Mouse (Mus musculus) midbrain, embryonic 12.5 days (tissue): ENCODE results near the gene Fabp3. TPM values are rescaled to one million over a fixed set of nuclear protein-coding genes. Genes with fewer than 3 reads are reported as not detected.
A peak's percentile ranks its signal among the peaks of the same experiment; 100 is the strongest.

Source experiments
- ATAC-seq: fragments of 200-750 bp; cut with Nextera tagmentation; 2 replicates; pipeline ENCODE4 v1.8.0; 2017; ENCODE audit warnings: low read depth, moderate TSS enrichment, moderate library complexity; ENCODE audit not compliant: low FRiP score
- H3K27ac ChIP-seq: fragments of 300-500 bp; sonication (generic); replicated peaks from 2 replicates; pipeline ENCODE4 v1.5.1; 2016; ENCODE audit warnings: mild to moderate bottlenecking
- H3K27me3 ChIP-seq: fragments of 300-500 bp; sonication (generic); 2 replicates; pipeline ENCODE4 v1.6.1; 2016; ENCODE audit warnings: mild to moderate bottlenecking
- H3K36me3 ChIP-seq: fragments of 300-500 bp; sonication (generic); 2 replicates; pipeline ENCODE4 v1.6.1; 2016
- H3K4me1 ChIP-seq: fragments of 300-500 bp; sonication (generic); 2 replicates; pipeline ENCODE4 v1.6.1; 2016
- H3K4me2 ChIP-seq: fragments of 300-500 bp; sonication (generic); replicated peaks from 2 replicates; pipeline ENCODE4 v1.6.1; 2016; ENCODE audit warnings: mild to moderate bottlenecking, moderate library complexity
- H3K4me3 ChIP-seq: fragments of 300-500 bp; sonication (generic); 2 replicates; pipeline ENCODE4 v1.5.1; 2016; ENCODE audit warnings: mild to moderate bottlenecking
- H3K9ac ChIP-seq: fragments of 300-500 bp; sonication (generic); replicated peaks from 2 replicates; pipeline ENCODE4 v1.6.1; 2016; ENCODE audit warnings: mild to moderate bottlenecking, moderate library complexity
- H3K9me3 ChIP-seq: fragments of 300-500 bp; sonication (generic); 2 replicates; pipeline ENCODE4 v1.6.1; 2016; ENCODE audit warnings: mild to moderate bottlenecking
- WGBS: fragments of 180-500 bp; shearing (Covaris S2); methylation state at CpG from one replicate; pipeline ENCODE4 v1.1.7; 2016; 5-methylcytosine and 5-hydroxymethylcytosine counted together
- polyA plus RNA-seq: library from polyadenylated mRNA; unstranded; fragments of >200 nt; fragmentation: Nextera tagmentation; extraction: Ambion mirVana; gene quantifications from 2 replicates; pipeline ENCODE4 v1.2.1, GENCODE M21; 2016

The Fabp3 gene
- polyA plus RNA-seq, 1 experiment from 2014 or later: 28.9 TPM

GRCm38 (mm10) chr4:130341691-130342090 lies 33.3 kb downstream of the Fabp3 start:
- no peaks in the 10 kb centered on the region for H3K9me3 ChIP-seq
- no peak for ATAC-seq

GRCm38 (mm10) chr4:130349666-130350065 lies 41.3 kb downstream of the Fabp3 start:
- ATAC-seq: no peak
- 95% methylated on average over 6 of the region's 6 CpGs for WGBS
- H3K36me3 ChIP-seq: peaks cover 73% of the 10 kb centered on the region
- no peak overlapping the region for H3K9ac ChIP-seq
- H3K27ac ChIP-seq: no peak overlapping the region
- H3K4me2 ChIP-seq: no peak overlapping the region
- H3K4me3 ChIP-seq: no peak overlapping the region
- no peaks in the 10 kb centered on the region for H3K4me1 ChIP-seq
- H3K9me3 ChIP-seq: no peaks in the 10 kb centered on the region
- H3K27me3 ChIP-seq: no peaks in the 10 kb centered on the region

More at GRCm38 (mm10) chr4:130341691-130342090, 33.3 kb downstream of the Fabp3 start:
- WGBS: 35% methylated on average over 4 of the region's 4 CpGs
- no peaks in the 10 kb centered on the region for H3K4me1 ChIP-seq
- H3K9ac ChIP-seq: no peak overlapping the region
- no peak overlapping the region for H3K27ac ChIP-seq
- H3K36me3 ChIP-seq: peaks cover 42% of the 10 kb centered on the region
- H3K4me2 ChIP-seq: no peak overlapping the region
- no peak overlapping the region for H3K4me3 ChIP-seq
- H3K27me3 ChIP-seq: no peaks in the 10 kb centered on the region

DNA sequence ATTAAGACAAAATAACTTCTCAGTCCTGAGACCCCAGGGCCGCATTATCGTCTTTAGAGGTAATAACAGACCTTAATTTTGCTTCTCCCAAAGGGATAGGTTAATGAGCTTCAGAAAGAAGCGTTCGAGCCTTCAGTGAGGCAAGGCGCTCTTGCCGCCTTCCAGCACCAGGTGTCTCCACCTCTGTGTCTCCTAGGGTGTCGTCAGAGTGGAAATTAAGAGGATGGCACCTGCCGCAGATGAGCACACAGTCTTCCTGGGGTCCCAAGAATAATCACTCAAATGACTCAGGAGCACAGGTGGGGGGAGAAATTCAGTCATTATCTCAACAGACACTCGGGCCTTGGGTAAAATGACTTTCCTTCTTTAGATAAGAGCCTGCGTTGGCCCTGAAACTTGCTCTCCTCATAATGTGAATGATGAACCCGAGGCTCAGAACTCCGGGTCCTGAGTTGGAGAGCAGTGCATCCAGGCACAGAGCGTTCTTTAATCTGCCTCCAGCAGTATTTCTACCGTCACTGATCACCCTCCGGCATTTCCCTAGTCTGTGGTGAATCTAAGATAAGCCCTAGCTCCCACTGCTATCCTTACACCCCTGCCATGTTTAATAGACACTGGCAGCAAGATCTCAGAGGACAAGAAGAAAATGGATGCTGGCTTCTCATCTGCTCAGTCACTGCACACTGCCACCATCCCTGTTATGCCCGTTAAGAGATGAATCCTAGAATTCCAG lies 42.5 kb downstream of the Fabp3 start:
- H3K27ac ChIP-seq: no peak overlapping the region
- peaks cover 64% of the 10 kb centered on the region for H3K36me3 ChIP-seq
- no peaks in the 10 kb centered on the region for H3K4me1 ChIP-seq
- 90% methylated on average over 16 of the region's 16 CpGs for WGBS
- no peaks in the 10 kb centered on the region for H3K27me3 ChIP-seq
- no peaks in the 10 kb centered on the region for H3K9me3 ChIP-seq
- no peak for ATAC-seq
- H3K9ac ChIP-seq: no peak overlapping the region
- no peak overlapping the region for H3K4me3 ChIP-seq
- H3K4me2 ChIP-seq: no peak overlapping the region

GRCm38 (mm10) chr4:130352588-130352987 lies 44.2 kb downstream of the Fabp3 start:
- H3K36me3 ChIP-seq: peaks cover 72% of the 10 kb centered on the region
- 91% methylated on average over 7 of the region's 7 CpGs for WGBS

GRCm38 (mm10) chr4:130357946-130358345 lies 49.6 kb downstream of the Fabp3 start:
- H3K4me3 ChIP-seq: no peak overlapping the region
- H3K9ac ChIP-seq: no peak overlapping the region
- H3K27ac ChIP-seq: no peak overlapping the region
- H3K9me3 ChIP-seq: no peaks in the 10 kb centered on the region
- ATAC-seq: no peak
- H3K27me3 ChIP-seq: no peaks in the 10 kb centered on the region
- no peak overlapping the region for H3K4me2 ChIP-seq
- H3K36me3 ChIP-seq: peaks cover 27% of the 10 kb centered on the region
- peaks cover 22% of the 10 kb centered on the region for H3K4me1 ChIP-seq

More at GRCm38 (mm10) chr4:130352588-130352987, 44.2 kb downstream of the Fabp3 start:
- Histone ChIP-seq H3K4me1 (no peaks in the 10 kb centered on the region), H3K9ac (no peak overlapping the region), H3K27ac (no peak overlapping the region), H3K27me3 (no peaks in the 10 kb centered on the region), H3K4me3 (no peak overlapping the region), H3K4me2 (no peak overlapping the region), H3K9me3 (no peaks in the 10 kb centered on the region)
- ATAC-seq: no peak

DNA sequence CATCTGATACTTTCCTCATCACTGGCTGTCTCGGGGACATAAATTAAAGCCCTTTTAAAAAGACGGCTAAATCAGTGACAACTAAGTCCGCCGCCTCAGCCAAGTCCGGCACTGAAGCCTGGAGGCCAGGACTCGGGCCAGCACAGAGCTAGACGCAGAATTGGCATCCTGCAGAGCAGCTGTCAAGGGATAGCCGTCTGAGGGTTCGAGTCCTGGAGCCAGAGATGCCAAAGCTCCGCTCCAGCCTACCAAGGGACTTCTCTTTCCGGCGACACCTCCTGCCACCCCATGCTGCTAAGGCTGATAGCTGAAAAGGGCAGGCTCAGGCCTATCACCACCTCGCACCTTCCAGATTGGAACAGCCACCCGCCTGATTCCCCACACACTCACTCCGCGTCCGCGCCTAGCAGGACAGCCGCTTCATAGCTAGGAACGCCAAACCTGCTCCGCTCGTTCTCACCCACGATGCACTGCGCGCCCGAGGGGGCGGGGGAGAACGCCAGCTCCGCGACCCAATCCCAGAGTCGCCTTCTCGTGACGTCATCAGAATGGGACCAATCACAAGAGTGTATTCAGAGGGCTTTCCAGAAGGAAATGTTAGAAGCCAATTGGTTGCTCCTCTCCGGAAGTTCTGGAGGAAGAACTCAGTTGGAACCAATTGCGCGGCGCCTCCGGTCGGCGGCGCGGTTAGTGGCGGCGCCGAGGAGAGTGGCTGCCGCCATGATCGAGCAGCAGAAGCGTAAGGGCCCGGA lies 51.3 kb downstream of the Fabp3 start, which contains the start of the genes Zcchc17 and Snrnp40:
Zcchc17 (minus strand) TSS at position 458 of the 752 bp plus-strand sequence.
Snrnp40 (plus strand) TSS at position 647 of the 752 bp plus-strand sequence.
- under 1% methylated on average over 49 of the region's 49 CpGs for WGBS
- peaks cover 33% of the 10 kb centered on the region for H3K36me3 ChIP-seq
- H3K27me3 ChIP-seq: no peaks in the 10 kb centered on the region
- peak within 1 kb of the TSS; percentile 90 for H3K4me2 ChIP-seq
- peak; percentile 100 for ATAC-seq
- no peaks in the 10 kb centered on the region for H3K9me3 ChIP-seq
- peak within 1 kb of the TSS; percentile 88 for H3K9ac ChIP-seq
- H3K4me3 ChIP-seq: peak within 1 kb of the TSS; percentile 95
- H3K27ac ChIP-seq: peak within 1 kb of the TSS; percentile 75
- H3K4me1 ChIP-seq: peaks cover 22% of the 10 kb centered on the region

- under 1% methylated on average over 19 of the region's 19 CpGs for WGBS
- Histone ChIP-seq H3K4me3 (peak overlapping the region; percentile 95), H3K27ac (peak overlapping the region; percentile 75), H3K27me3 (no peaks in the 10 kb centered on the region), H3K4me2 (peak overlapping the region; percentile 90), H3K36me3 (peaks cover 39% of the 10 kb centered on the region), H3K4me1 (peaks cover 22% of the 10 kb centered on the region), H3K9me3 (no peaks in the 10 kb centered on the region), H3K9ac (peak overlapping the region; percentile 85)
- no peak for ATAC-seq
These were observed 51.8 kb downstream of the Fabp3 start for GRCm38 (mm10) chr4:130360238-130360590.

Other genes with a start within 250 kb of the Fabp3 start
- gene Pef1, start 206.0 kb upstream of the Fabp3 start, polyA plus RNA-seq: 65.3 and 68.4 TPM in 2 replicates
- 0.47 and 0.48 TPM in 2 replicates for gene Hcrtr1, start 169.2 kb upstream of the Fabp3 start, polyA plus RNA-seq
- 4.8 and 7.9 TPM in 2 replicates for gene Tinagl1, start 133.5 kb upstream of the Fabp3 start, polyA plus RNA-seq
- not detected in 2 replicates for gene Gm853, start 86.2 kb upstream of the Fabp3 start, polyA plus RNA-seq
- gene Serinc2, start 29.4 kb upstream of the Fabp3 start, polyA plus RNA-seq: 62.3 and 66.3 TPM in 2 replicates
- gene Gm10570, start 79 bp downstream of the Fabp3 start, polyA plus RNA-seq: 0.51 TPM in 1 of 2 replicates, not detected in the other
- 70.4 and 71.7 TPM in 2 replicates for gene Zcchc17, start 51.3 kb downstream of the Fabp3 start, polyA plus RNA-seq
- 182 and 183 TPM in 2 replicates for gene Snrnp40, start 51.5 kb downstream of the Fabp3 start, polyA plus RNA-seq